Mouse (Mus musculus) liver, embryonic 13.5 days (tissue): Measurements from ENCODE around the gene Cntrl. TPM values are rescaled to one million over a fixed set of nuclear protein-coding genes. Genes with fewer than 3 reads are reported as not detected.

ENCODE experiments used
- ATAC-seq: fragments of 200-750 bp; cut with Nextera tagmentation; 2 replicates; pipeline ENCODE4 v1.8.0; 2017; ENCODE audit warnings: low read depth, mild to moderate bottlenecking, moderate number of reproducible peaks, moderate library complexity
- DNase-seq: peaks from one replicate; pipeline ENCODE4 v3.0.0; 2022
- H3K27ac ChIP-seq: fragments of 300-500 bp; sonication (generic); 2 replicates; pipeline ENCODE4 v1.5.1; 2015; ENCODE audit warnings: moderate library complexity, mild to moderate bottlenecking, inconsistent platforms
- H3K27me3 ChIP-seq: fragments of 300-500 bp; sonication (generic); 2 replicates; pipeline ENCODE4 v1.6.1; 2015; ENCODE audit warnings: mild to moderate bottlenecking, inconsistent platforms
- H3K36me3 ChIP-seq: fragments of 300-500 bp; sonication (generic); 2 replicates; pipeline ENCODE4 v1.6.1; 2015; ENCODE audit warnings: mild to moderate bottlenecking, inconsistent platforms
- H3K4me1 ChIP-seq: fragments of 300-500 bp; sonication (generic); replicated peaks from 2 replicates; pipeline ENCODE4 v1.6.1; 2015; ENCODE audit warnings: inconsistent platforms
- H3K4me2 ChIP-seq: fragments of 300-500 bp; sonication (generic); 2 replicates; pipeline ENCODE4 v1.6.1; 2015; ENCODE audit warnings: inconsistent platforms, mild to moderate bottlenecking, moderate library complexity
- H3K4me3 ChIP-seq: fragments of 300-500 bp; sonication (generic); replicated peaks from 2 replicates; pipeline ENCODE4 v1.5.1; 2015; ENCODE audit warnings: mild to moderate bottlenecking, inconsistent platforms
- H3K9ac ChIP-seq: fragments of 300-500 bp; sonication (generic); 2 replicates; pipeline ENCODE4 v1.6.1; 2015; ENCODE audit warnings: mild to moderate bottlenecking, inconsistent platforms
- H3K9me3 ChIP-seq: fragments of 300-500 bp; sonication (generic); replicated peaks from 2 replicates; pipeline ENCODE4 v1.6.1; 2016; ENCODE audit warnings: inconsistent platforms
- WGBS: fragments of 180-500 bp; shearing (Covaris S2); methylation state at CpG from one replicate; pipeline ENCODE4 v1.1.7; 2015; ENCODE audit not compliant: insufficient replicate concordance; 5-methylcytosine and 5-hydroxymethylcytosine counted together
- polyA plus RNA-seq: library from polyadenylated mRNA; unstranded; fragments of >200 nt; fragmentation: Nextera tagmentation; extraction: Ambion mirVana; gene quantifications from 2 replicates; pipeline ENCODE4 v1.2.1, GENCODE M21; 2015

Cntrl gene
- polyA plus RNA-seq, 1 experiment from 2014 or later: 9.8 TPM

GRCm38 (mm10) chr2:35175281-35176065, 66.2 kb downstream of the Cntrl start:
- ATAC-seq (no peak), DNase-seq (no peak)
- 82% methylated on average over 12 of the region's 12 CpGs for WGBS
- no peak overlapping the region for H3K4me2 ChIP-seq
- 0 out of 2 replicates have a peak, but pooled peaks cover 9% of the 10 kb centered on the region for H3K4me1 ChIP-seq
- no peaks in the 10 kb centered on the region for H3K9me3 ChIP-seq
- H3K27me3 ChIP-seq: no peaks in the 10 kb centered on the region
- H3K4me3 ChIP-seq: no peak overlapping the region
- H3K36me3 ChIP-seq: peaks cover 92% of the 10 kb centered on the region
- no peak overlapping the region for H3K27ac ChIP-seq
- no peak overlapping the region for H3K9ac ChIP-seq

- Histone ChIP-seq H3K27ac (no peak overlapping the region), H3K4me1 (0 out of 2 replicates have a peak, but pooled peaks cover 9% of the 10 kb centered on the region), H3K4me3 (no peak overlapping the region), H3K4me2 (no peak overlapping the region), H3K27me3 (no peaks in the 10 kb centered on the region), H3K36me3 (peaks cover 89% of the 10 kb centered on the region), H3K9me3 (no peaks in the 10 kb centered on the region), H3K9ac (no peak overlapping the region)
- ATAC-seq (no peak), DNase-seq (no peak)
- WGBS: 61% methylated on average over 3 of the region's 3 CpGs
Measured at GRCm38 (mm10) chr2:35178153-35178552, 68.9 kb downstream of the Cntrl start.

- 78% methylated on average over 6 of the region's 6 CpGs for WGBS
Measured at GRCm38 (mm10) chr2:35183115-35183673, 73.9 kb downstream of the Cntrl start.

GRCm38 (mm10) chr2:35188929-35189328, 79.6 kb downstream of the Cntrl start:
- no peak for ATAC-seq
- Histone ChIP-seq H3K4me2 (no peak overlapping the region), H3K4me3 (no peak overlapping the region), H3K27ac (no peak overlapping the region), H3K36me3 (peaks cover 58% of the 10 kb centered on the region), H3K4me1 (peaks cover under 1% of the 10 kb centered on the region), H3K9ac (no peak overlapping the region), H3K27me3 (no peaks in the 10 kb centered on the region), H3K9me3 (no peaks in the 10 kb centered on the region)
- 72% methylated on average over 5 of the region's 5 CpGs for WGBS
- no peak for DNase-seq

More at GRCm38 (mm10) chr2:35183115-35183673, 73.9 kb downstream of the Cntrl start:
- DNase-seq: no peak
- Histone ChIP-seq H3K27me3 (no peaks in the 10 kb centered on the region), H3K4me1 (no peaks in the 10 kb centered on the region), H3K9me3 (no peaks in the 10 kb centered on the region), H3K36me3 (peaks cover 73% of the 10 kb centered on the region), H3K27ac (no peak overlapping the region), H3K4me2 (no peak overlapping the region), H3K4me3 (no peak overlapping the region), H3K9ac (no peak overlapping the region)
- ATAC-seq: no peak

GRCm38 (mm10) chr2:35193976-35194375, 84.7 kb downstream of the Cntrl start:
- no peaks in the 10 kb centered on the region for H3K9me3 ChIP-seq
- H3K4me2 ChIP-seq: no peak overlapping the region
- no peak for ATAC-seq
- H3K4me3 ChIP-seq: no peak overlapping the region
- H3K36me3 ChIP-seq: peaks cover 27% of the 10 kb centered on the region
- no peak overlapping the region for H3K9ac ChIP-seq
- WGBS: 69% methylated on average over 1 of the region's 1 CpGs
- 0 out of 2 replicates have a peak overlapping the region, but pooled peaks have one; percentile 23 for H3K27ac ChIP-seq
- no peak for DNase-seq
- no peaks in the 10 kb centered on the region for H3K27me3 ChIP-seq
- H3K4me1 ChIP-seq: peaks cover 37% of the 10 kb centered on the region

GRCm38 (mm10) chr2:35195626-35196544, 86.6 kb downstream of the Cntrl start:
- H3K4me1 ChIP-seq: peaks cover 46% of the 10 kb centered on the region
- H3K9me3 ChIP-seq: no peaks in the 10 kb centered on the region
- H3K4me2 ChIP-seq: peak overlapping the region; percentile 30
- peak overlapping the region; percentile 16; the same call in 1 of the 2 replicates for H3K4me3 ChIP-seq
- peak overlapping the region; percentile 39; the same call in 1 of the 2 replicates for H3K9ac ChIP-seq
- peak overlapping the region; percentile 43; the same call in 1 of the 2 replicates for H3K27ac ChIP-seq
- DNase-seq: no peak
- peaks cover 12% of the 10 kb centered on the region for H3K36me3 ChIP-seq
- H3K27me3 ChIP-seq: no peaks in the 10 kb centered on the region
- ATAC-seq: no peak
- WGBS: 31% methylated on average over 6 of the region's 6 CpGs

- ATAC-seq (no peak; the same call in 1 of the 2 replicates), DNase-seq (peak; percentile 20)
- Histone ChIP-seq H3K27ac (peak overlapping the region; percentile 96), H3K4me1 (peaks cover 45% of the 10 kb centered on the region), H3K36me3 (peaks cover 2% of the 10 kb centered on the region; the same call in 1 of the 2 replicates), H3K9me3 (no peaks in the 10 kb centered on the region), H3K27me3 (0 out of 2 replicates have a peak, but pooled peaks cover 2% of the 10 kb centered on the region), H3K4me2 (peak overlapping the region; percentile 86), H3K4me3 (peak overlapping the region; percentile 100), H3K9ac (peak overlapping the region; percentile 99)
- 3% methylated on average over 5 of the region's 5 CpGs for WGBS
Measured at GRCm38 (mm10) chr2:35199541-35199940, 90.2 kb downstream of the Cntrl start.

- Histone ChIP-seq H3K27ac (peak overlapping the region; percentile 96), H3K36me3 (peaks cover 2% of the 10 kb centered on the region; the same call in 1 of the 2 replicates), H3K4me2 (peak overlapping the region; percentile 86), H3K9ac (peak overlapping the region; percentile 99), H3K4me1 (peaks cover 40% of the 10 kb centered on the region), H3K27me3 (0 out of 2 replicates have a peak, but pooled peaks cover 2% of the 10 kb centered on the region), H3K9me3 (no peaks in the 10 kb centered on the region), H3K4me3 (peak overlapping the region; percentile 100)
- ATAC-seq: peak; percentile 73
- WGBS: under 1% methylated on average over 87 of the region's 90 CpGs
- peak; percentile 41 for DNase-seq
Measured at GRCm38 (mm10) chr2:35199971-35200897, 90.9 kb downstream of the Cntrl start.

- 0 out of 2 replicates have a peak, but pooled peaks cover 6% of the 10 kb centered on the region for H3K27me3 ChIP-seq
- under 1% methylated on average over 45 of the region's 47 CpGs for WGBS
Measured at GRCm38 (mm10) chr2:35200898-35201668, 91.8 kb downstream of the Cntrl start, which contains the start of gene Rab14. TSS of gene Rab14 (minus strand) at chr2:35201120.

More at GRCm38 (mm10) chr2:35200898-35201668, 91.8 kb downstream of the Cntrl start, which contains the start of gene Rab14:
- Histone ChIP-seq H3K4me3 (peak within 1 kb of the TSS; percentile 100), H3K27ac (peak within 1 kb of the TSS; percentile 96), H3K4me1 (peaks cover 31% of the 10 kb centered on the region), H3K4me2 (peak within 1 kb of the TSS; percentile 86), H3K9me3 (no peaks in the 10 kb centered on the region), H3K9ac (peak within 1 kb of the TSS; percentile 99), H3K36me3 (peaks cover 2% of the 10 kb centered on the region; the same call in 1 of the 2 replicates)
- DNase-seq: peak; percentile 99
- ATAC-seq: peak; percentile 95
